Mouse (Mus musculus) megakaryocyte, embryonic 14.5 days (primary cell): ENCODE data around the gene Zfyve16.

ENCODE experiments used
- FLI1 ChIP-seq: IDR thresholded peaks from 2 replicates; pipeline ENCODE4 v1.6.1; 2012; ENCODE audit warnings: low read length, inconsistent platforms, mixed read lengths
- GATA1 ChIP-seq: IDR thresholded peaks from 3 replicates; pipeline ENCODE4 v1.6.1; 2012; ENCODE audit warnings: mixed read lengths, low read length, inconsistent platforms, borderline replicate concordance

GRCm38 (mm10) chr13:92559429-92559828 lies 28.8 kb upstream of the Zfyve16 start:
- TF ChIP-seq GATA1, result no peak
- no peak for TF ChIP-seq FLI1
